8 mouse cellular contexts compared by ENCODE assay signal in genomic region chr14:31933441-31933840, GRCm38 (mm10).
DNase-seq lines count a peak whose midpoint lies in the region; ATAC-seq and TF ChIP-seq lines count a peak whose summit lies in the region.

No protein-coding gene starts in this region.

- TF ChIP-seq CTCF in cerebellum, adult 2 months (IDR thresholded peaks at IDR 0.05; ENCODE audit: borderline replicate concordance, insufficient read depth, low read depth, low read length), result no peak

- no peaks in the 10 kb centered on the region for H3K9me3 ChIP-seq in liver, embryonic 15.5 days (replicated peaks)

- H3K27me3 ChIP-seq in cerebellum, adult 2 months (ENCODE audit: control insufficient read depth, insufficient read depth, low read length), result no peaks in the 10 kb centered on the region
- H3K27me3 ChIP-seq in liver, embryonic 15.5 days, result peaks cover 20% of the 10 kb centered on the region

- peak overlapping the region; percentile 83 for H3K4me3 ChIP-seq in cerebellum, adult 2 months (replicated peaks; ENCODE audit: insufficient read depth, low read depth, low read length)
- no peak overlapping the region for H3K4me3 ChIP-seq in liver, embryonic 15.5 days (replicated peaks)

- ATAC-seq in liver, embryonic 15.5 days (ENCODE audit: insufficient read depth), result no peak

- H3K27ac ChIP-seq in cerebellum, adult 2 months (ENCODE audit: insufficient read depth, low read length), result no peak overlapping the region
- no peak overlapping the region for H3K27ac ChIP-seq in liver, embryonic 15.5 days (replicated peaks)

- H3K4me1 ChIP-seq in cerebellum, adult 2 months (ENCODE audit: control insufficient read depth, insufficient read depth, low read length), result peaks cover 2% of the 10 kb centered on the region; the same call in 1 of the 2 replicates
- H3K4me1 ChIP-seq in liver, embryonic 15.5 days (replicated peaks), result peaks cover 9% of the 10 kb centered on the region

- peak overlapping the region; percentile 51 for H3K4me2 ChIP-seq in liver, embryonic 15.5 days

- no peak for TF ChIP-seq POLR2A in cerebellum, adult 2 months (IDR thresholded peaks at IDR 0.05; ENCODE audit: borderline replicate concordance, insufficient read depth, low read length)

- peak in 1 of 2 experiments; percentile 28 for DNase-seq in cerebellum, adult 2 months
- no peak for DNase-seq in cerebellum, adult 11-12 months
- peak; percentile 22 for DNase-seq in right cerebral cortex, adult 18-20 months
- no peak for DNase-seq in right cerebral cortex, adult 2 months (ENCODE audit: low spot score in 2 of 2)
- DNase-seq in thymus, postnatal 0 days (ENCODE audit: low spot score), result no peak
- DNase-seq in gastrocnemius, postnatal 25 days, result no peak
- no peak for DNase-seq in spleen, adult 12 weeks (ENCODE audit: low spot score)

- WGBS in cerebellum, adult 2 months, result 6% methylated on average over 9 of the region's 9 CpGs
- 18% methylated on average over 9 of the region's 9 CpGs for WGBS in liver, embryonic 15.5 days (ENCODE audit: insufficient replicate concordance)

- H3K36me3 ChIP-seq in liver, embryonic 15.5 days (replicated peaks), result no peaks in the 10 kb centered on the region

- no peak overlapping the region for H3K9ac ChIP-seq in liver, embryonic 15.5 days
